Mouse (Mus musculus) bone marrow macrophage, adult 2 months (primary cell): Measurements from ENCODE around the gene Sema4d.

Experiments
- CTCF ChIP-seq: IDR thresholded peaks from 2 replicates; pipeline ENCODE4 v1.5.1; 2012; ENCODE audit warnings: low read depth, mild to moderate bottlenecking, low read length, moderate library complexity
- POLR2A ChIP-seq: IDR thresholded peaks from 2 replicates; pipeline ENCODE4 v1.6.1; 2012; ENCODE audit warnings: mild to moderate bottlenecking, low read depth, low read length, borderline replicate concordance

DNA sequence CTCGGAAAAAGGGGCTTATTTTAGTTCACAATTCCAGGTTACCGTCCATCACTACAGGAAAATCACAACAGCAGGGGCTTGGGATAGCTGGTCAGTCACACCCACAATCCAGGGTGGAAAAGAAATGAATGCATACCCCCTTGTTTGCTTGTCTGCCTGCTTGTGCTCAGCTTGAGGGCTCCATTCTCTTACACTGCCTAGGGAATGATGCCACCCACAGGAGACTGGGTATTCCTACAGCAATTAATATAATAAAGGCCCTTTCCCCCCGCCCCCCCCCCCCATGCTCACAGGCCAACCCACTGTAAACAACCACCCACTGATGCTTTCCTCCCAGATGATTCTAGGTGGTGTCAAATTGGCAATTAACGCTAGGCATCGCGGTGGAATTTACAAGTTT is 38.9 kb upstream of the Sema4d start:
- TF ChIP-seq POLR2A: no peak
- no peak for TF ChIP-seq CTCF
